Mouse (Mus musculus) megakaryocyte, embryonic 14.5 days (primary cell): Measurements from ENCODE around the gene Gpn2.

ENCODE experiments used
- FLI1 ChIP-seq: IDR thresholded peaks from 2 replicates; pipeline ENCODE4 v1.6.1; 2012; ENCODE audit warnings: low read length, inconsistent platforms, mixed read lengths
- GATA1 ChIP-seq: IDR thresholded peaks from 3 replicates; pipeline ENCODE4 v1.6.1; 2012; ENCODE audit warnings: mixed read lengths, low read length, inconsistent platforms, borderline replicate concordance

DNA sequence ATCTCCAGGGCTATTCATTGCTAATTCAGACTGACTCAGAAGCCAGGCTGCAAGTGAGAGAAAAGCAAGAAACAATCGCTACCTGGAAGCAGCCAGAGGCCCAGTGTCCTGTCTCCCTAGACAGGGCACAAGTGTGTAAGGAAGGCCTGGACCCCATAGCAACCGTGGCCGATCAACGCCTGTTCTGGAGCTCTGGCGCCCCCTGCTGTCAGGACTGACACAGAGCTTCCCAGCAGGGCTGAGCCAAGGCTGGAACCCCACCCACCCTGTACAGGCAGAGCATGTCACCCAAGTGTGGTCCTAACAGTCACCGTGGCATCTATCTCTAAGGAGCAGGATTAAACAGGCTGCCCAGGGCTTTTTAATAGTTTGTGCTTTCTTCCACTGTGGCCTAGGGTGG lies 25.6 kb downstream of the Gpn2 start:
- TF ChIP-seq GATA1, result no peak
- TF ChIP-seq FLI1, result no peak
